Mouse (Mus musculus): Measurements from ENCODE around the gene Mybbp1a. TPM values are rescaled to one million over a fixed set of nuclear protein-coding genes. Genes with fewer than 3 reads are reported as not detected.

Gene Mybbp1a
- total RNA-seq, 2 experiments from 2014 or later: 27.4 to 49.6 TPM

DNA sequence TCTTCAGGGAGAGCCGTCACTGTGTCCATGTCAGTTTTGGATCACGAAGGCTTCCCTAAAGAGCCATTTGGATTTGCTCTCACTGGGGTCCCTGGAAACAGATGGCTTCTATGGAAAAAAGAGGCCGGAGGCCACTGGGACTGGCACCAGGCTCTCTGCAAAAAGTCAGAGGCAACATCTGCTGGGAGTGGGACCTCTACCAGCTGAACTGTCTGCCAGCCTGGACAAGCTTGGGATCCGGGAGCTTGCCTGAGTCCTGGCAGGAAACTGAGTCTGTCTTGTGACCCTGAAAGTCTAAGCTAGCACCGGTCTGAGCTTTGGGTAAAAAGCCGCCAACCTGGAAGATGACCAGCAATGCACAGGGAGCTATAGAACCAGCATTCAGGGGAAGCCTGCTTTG, 30.2 kb downstream of the Mybbp1a start:
- no peak for ATAC-seq (replicated peaks; ENCODE audit: low FRiP score, poor library complexity, severe bottlenecking)

DNA sequence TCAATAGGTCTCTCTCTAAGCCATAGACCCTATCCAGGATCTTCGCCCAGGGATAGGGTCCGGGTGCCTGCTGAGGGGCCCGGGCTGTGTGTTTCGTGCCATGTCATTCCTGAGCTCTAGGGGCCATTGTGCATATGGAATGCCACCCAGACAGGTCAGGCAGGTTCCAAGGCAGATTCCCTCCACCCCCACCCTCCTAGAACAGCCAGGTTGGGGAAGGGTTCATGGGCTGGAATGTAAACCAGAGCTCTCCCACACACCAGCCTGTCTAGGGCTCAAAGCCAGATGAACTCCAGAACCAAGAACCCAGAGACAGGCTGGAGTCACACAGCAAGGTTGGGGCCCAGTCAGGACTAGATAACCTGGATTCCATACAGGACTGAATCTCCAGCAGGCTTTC, 32.4 kb downstream of the Mybbp1a start:
- no peak for ATAC-seq (replicated peaks; ENCODE audit: low FRiP score, poor library complexity, severe bottlenecking)

DNA sequence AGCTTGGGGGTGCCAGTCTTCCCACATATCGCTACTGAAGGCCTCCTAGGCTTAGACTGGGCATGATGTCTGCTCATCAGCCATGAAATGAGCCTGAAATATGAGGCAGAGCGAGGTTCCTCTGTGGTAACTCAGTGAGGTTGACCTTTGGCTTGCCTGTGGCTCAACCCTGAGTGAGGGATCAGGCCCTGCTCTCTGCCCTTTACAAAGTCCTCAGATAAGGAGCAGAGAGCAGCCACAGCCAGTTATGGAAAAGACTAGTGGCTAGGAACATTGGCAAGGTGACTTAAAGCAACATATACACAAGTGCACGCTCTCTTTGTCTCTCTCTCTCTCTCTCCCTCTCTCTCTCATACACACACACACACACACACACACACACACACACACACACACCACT, 33.8 kb downstream of the Mybbp1a start:
- no peak for ATAC-seq (replicated peaks; ENCODE audit: low FRiP score, poor library complexity, severe bottlenecking)

DNA sequence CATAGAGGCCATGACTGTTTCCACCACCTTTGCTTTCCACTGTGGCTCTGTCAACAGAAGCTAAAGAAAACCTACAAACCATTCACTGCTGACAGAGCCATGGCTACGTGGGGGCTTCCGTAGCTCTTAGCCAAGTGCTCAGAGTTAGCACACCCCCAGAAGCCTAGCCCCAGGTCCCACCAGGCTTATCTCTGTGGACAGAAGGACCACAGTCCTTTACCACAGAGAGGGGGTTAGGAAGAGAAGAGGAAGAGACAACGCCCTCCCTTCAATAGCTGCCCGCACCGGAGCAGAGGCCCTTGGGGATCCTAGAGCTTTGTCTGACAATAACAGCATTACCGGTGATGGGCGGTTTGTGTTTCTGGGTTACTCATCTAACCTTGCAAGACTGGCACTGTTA, 34.3 kb downstream of the Mybbp1a start:
- no peak for ATAC-seq (replicated peaks; ENCODE audit: low FRiP score, poor library complexity, severe bottlenecking)

DNA sequence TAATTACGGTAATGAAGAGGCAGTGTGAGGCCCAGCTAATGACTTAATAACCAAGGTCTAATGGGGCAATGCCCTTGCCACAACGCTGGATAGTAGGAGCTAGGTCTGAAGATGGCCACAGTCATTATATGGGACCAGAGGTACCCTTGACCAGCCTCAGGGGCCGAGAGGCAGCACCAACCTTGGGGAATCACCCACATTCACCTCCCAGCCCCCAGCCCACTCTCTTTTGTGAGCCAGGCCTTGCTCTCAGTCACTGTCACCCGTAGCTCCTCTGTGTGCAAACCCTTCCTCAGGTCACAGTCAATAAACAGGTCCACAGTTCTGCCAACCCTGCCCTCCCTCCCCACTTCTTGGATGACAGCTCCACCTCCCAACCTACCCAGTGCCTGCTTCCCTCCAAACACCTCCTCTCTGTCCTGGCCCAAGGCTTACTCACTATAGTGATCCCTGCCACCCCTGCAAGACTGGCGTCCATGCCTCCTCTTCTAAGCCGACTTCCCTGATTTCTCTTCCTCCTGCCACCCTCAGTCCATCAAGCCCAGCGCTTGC, 35.0 kb downstream of the Mybbp1a start:
- no peak for ATAC-seq (replicated peaks; ENCODE audit: low FRiP score, poor library complexity, severe bottlenecking)

DNA sequence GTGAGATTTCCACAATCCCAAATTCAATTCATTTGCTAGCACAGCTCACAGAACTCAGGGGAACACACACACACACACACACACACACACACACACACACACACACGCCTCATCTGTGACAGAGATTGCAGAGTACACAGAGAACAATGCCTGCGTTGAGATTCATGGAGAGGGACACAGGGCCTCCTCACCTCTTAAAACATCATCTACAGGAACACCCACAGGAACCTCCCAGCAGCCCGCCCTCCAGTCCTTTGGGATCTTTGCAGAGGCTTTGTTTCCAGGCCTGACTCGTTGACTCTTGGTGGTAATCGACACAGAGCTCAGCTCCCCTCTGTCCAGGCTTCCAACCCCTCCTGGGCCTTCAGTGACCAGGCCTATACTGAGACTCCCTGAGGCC, 36.0 kb downstream of the Mybbp1a start:
- ATAC-seq (replicated peaks; ENCODE audit: low FRiP score, poor library complexity, severe bottlenecking): no peak

DNA sequence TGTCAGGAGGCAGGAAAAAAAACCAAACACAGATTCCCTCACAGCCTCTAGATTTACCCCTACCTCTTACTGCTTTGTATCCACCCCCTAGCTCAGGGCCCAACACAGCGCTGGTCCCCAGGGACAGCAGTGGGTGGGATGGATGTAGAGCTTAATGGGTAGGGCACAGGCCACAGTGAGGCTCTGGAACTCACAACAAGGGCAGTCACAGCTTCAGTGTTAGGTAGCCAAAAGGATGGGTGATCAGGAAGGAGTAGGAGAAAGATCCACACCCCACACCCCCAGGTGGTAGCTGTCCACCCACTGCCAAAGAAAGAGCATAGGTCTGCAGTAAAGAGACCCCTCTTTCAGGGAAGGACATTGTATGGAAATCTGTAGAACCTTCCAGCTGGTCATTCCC, 36.5 kb downstream of the Mybbp1a start:
- ATAC-seq (replicated peaks; ENCODE audit: low FRiP score, poor library complexity, severe bottlenecking): no peak

DNA sequence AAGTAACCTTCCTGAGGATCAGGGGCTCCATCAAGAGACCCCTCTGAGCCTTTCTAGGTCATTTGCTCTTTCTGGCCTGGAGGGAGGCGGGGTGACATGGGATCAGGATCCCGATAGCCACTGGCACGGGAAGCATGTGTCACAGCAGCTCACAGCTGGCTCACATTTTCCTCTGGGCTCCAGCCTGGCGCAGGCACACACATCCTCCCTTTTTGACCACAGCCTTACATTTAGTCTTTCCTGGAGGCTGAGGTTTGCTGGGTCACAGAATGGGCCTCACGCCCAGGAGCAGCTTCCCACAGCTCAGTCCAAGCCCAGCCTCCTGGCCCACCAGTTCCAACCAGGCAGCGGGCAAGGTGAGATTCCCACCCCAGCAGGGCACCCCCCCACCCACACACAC, 37.1 kb downstream of the Mybbp1a start:
- ATAC-seq (replicated peaks; ENCODE audit: low FRiP score, poor library complexity, severe bottlenecking): no peak

DNA sequence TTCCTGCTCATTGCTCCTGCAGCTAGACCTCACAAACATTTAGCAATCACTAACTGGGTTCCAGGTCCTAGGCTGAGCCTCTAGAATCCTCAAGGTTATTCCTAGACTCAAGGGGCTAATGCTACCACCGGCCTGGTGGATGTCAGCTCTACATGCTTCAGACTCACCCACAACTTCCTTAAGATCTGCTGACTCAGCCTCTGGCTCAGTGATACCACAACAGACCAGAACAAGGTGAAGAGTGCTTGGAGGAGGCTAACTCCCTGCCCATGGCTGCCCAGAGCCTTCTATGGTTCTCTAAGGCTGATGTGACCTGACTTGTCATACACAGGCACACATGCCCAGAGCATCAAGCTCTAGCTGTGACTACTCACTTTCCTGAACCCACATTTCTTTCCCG, 38.3 kb downstream of the Mybbp1a start:
- ATAC-seq (replicated peaks; ENCODE audit: low FRiP score, poor library complexity, severe bottlenecking): no peak

DNA sequence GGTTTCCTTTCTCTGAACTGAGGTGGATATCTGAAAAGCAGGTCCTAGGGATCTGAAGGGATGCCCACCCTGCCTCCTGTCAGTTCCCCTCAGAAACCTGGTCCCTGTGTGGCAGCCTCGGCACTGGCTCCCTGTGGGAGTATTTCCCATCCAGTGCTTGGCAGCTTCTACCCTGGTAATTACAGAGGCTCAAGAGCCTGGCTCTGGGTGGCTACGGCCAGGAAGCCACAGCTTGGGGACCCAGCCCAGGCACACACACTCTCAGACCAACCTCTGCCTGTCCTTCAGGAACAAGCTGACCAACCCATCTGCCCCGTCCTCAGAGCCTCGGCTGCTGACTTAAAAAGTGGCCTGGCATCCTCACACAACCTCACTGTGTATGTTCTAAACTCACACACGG, 40.2 kb downstream of the Mybbp1a start:
- no peak for ATAC-seq (replicated peaks; ENCODE audit: low FRiP score, poor library complexity, severe bottlenecking)

DNA sequence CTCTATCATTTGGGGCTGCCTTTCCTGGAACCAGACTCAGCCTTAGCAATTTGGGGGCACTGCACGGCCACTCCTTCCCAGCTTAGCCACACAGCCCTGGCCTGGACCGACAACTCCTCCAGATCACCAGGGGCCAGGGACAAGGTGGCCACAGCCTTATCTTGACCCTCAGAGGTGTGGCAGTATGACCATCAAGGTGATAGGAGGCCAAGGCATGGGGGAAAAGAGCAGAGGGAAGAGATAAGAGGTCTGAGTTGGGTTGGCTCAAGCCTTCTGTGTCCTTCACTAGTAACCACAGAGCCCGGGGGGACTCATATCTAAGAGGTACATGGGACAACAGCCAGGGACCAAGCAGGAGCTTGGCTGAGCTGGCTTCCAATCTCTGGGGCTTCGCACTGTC, 40.8 kb downstream of the Mybbp1a start:
- no peak; the same call in 1 of the 2 replicates for ATAC-seq (replicated peaks; ENCODE audit: low FRiP score, poor library complexity, severe bottlenecking)

DNA sequence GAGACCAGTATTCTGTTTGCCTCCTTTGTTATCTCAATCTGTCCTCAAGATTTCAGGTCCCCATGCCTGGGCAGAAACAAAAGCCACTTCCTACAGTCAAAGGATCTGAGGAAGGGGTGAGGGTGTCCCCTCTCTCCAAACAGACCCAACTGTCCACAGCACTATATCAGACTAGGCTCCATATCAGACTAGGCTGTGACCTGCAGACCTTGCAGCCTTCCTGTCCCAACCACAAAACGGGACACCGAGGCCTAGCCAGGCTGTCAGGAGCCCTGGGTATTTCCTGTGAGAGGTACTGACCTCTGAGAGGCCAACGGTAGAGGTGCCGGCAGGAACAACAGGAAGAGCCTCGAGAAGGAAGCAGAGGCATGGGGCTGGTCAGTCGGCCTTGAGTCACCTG, 43.4 kb downstream of the Mybbp1a start:
- no peak for ATAC-seq (replicated peaks; ENCODE audit: low FRiP score, poor library complexity, severe bottlenecking)

DNA sequence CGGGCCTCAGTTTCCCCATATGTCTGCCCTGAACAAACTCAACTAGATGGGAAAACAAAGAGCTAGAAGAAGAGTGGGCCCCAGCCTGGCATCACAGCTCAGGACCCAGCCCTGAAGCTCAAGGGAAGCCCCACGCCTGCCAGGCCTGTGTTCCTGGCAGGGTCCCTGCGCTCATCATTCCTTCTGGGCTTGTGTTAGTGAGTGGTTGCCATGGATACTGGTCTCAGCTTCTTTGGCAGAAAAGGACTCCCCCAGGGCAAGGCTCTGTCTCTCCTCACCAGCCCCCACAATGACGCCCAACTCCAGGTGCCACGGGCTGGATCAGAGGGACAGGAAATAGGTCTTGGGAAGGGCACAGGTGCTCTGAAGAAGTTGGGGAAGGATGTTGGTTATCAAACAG, 44.0 kb downstream of the Mybbp1a start:
- no peak for ATAC-seq (replicated peaks; ENCODE audit: low FRiP score, poor library complexity, severe bottlenecking)

DNA sequence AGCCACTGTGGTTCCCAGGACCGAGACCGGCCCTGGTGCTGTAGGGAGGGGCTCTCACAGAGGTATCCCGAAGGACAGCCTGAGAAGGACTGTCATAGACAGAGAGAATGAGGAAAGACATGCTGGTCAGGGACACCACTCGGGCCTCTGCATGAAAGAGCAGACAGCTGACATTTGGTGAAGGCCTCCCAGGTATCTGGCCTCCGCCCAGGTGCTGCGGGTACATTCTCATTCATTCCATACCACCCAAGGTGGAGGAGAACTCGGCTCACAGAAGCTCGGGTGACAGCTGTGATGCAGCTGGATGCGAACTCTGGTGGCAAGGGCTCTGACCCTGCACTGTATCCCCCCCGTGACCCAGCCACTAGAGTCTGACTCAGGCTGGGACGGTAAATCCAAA, 44.8 kb downstream of the Mybbp1a start:
- ATAC-seq (replicated peaks; ENCODE audit: low FRiP score, poor library complexity, severe bottlenecking): no peak

DNA sequence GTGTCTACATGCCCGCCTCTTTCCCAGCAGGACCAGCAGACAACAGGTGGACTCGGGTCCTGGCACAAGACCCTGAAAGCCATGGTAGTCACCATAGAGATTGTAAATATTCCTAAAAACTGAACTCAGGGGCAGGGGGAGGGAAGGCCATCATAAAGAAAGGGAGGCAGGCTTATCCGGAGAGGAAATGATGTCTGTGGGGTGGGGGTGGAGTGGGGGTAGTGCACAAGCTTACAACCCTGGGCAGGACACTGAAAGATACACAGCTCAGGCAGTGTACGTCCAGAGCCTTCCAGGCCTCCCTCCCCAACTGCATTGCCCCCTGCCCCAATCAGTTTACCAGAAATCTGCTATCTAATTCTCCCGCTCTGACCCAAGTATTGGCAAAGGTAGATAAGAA, 46.0 kb downstream of the Mybbp1a start:
- no peak for ATAC-seq (replicated peaks; ENCODE audit: low FRiP score, poor library complexity, severe bottlenecking)

DNA sequence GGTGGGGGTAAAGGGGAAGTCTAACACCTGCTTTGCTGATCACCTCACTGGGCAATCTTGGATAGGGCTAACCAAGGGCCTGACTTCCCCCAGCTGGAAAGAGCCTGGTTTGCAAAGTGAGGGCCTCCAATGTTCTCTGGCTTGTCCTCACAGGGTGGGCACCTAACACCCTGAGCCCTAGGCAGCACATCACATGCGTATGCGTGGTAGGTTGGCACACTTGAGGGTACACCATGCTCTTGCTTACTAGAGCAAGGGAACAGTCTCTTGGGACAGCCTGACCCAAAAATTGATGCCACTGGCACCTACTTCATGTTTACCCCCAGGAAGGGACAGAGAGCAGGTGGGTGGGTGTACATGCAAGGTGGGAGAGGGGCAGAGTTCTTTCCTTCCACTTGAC, 46.6 kb downstream of the Mybbp1a start:
- ATAC-seq (replicated peaks; ENCODE audit: low FRiP score, poor library complexity, severe bottlenecking): no peak

DNA sequence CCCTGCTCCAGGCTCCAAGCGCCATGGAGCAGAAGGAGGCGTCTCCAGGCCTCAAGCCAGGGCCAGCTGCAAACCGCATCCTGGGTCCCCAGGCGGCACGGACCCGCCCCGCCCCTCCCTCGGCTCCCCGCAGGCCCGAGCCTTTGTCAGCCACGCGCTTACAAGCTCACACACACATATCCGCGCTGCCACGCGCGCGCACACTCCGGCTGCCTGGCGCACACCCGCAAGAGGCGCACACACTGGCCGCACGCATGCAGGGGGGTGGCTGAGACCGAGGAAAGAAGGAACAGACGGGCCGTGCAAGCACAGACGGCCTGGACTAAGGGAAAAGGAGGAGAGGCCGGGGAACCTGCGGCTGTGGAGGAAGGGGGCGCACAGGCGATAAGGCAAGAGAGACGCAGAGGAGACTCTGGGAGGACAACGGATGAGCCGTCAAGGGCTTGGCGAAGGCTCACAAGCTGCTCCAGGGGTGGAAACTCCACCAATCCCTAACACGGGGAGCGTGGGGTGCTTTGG, 47.7 kb downstream of the Mybbp1a start:
- ATAC-seq (replicated peaks; ENCODE audit: low FRiP score, poor library complexity, severe bottlenecking): no peak

DNA sequence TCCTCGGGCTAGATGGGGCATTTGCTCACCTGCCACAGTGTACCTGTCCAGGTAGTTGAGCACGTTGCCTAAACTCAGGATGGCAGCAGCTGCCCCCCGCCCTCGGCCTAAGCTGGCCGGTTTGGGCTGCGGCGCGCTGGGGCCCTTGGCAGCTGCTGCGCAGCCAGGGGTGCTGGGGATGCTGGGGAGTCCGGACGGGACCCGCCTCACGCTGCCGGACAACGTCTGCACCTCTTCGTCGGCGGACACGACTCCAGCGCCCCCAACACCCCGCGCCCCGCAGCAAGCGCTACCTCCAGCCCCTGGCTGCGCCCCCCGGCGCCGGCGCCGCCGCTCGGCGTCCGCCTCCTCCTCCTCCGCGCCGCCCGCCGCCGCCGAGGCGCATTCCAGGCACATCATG, 48.2 kb downstream of the Mybbp1a start:
- no peak for ATAC-seq (replicated peaks; ENCODE audit: low FRiP score, poor library complexity, severe bottlenecking)

DNA sequence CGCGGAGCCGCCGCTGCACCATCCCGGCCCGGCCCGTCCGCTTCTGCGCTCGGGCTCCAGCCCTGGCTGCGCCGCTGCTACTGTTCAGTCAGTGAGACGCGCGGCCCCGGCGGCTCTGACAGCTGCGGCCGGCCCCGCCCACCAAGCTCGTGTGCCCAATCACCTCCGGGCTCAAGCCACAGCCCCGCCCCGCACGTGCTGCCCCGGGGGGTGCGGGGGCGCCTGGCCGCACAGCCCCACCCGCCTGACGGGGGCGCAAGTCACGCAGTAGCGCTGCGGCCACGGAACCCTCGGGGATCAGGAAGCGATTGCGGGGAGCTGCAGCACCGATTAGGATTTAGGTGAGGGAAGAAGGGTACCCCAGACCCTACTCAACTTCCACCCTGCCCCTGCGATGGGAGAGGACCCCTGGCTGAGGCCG, 48.7 kb downstream of the Mybbp1a start, which contains the start of gene Spns2:
Gene Spns2, minus strand, starts transcription at position 24 of the 421 bp plus-strand sequence.
- ATAC-seq (replicated peaks; ENCODE audit: low FRiP score, poor library complexity, severe bottlenecking): no peak

DNA sequence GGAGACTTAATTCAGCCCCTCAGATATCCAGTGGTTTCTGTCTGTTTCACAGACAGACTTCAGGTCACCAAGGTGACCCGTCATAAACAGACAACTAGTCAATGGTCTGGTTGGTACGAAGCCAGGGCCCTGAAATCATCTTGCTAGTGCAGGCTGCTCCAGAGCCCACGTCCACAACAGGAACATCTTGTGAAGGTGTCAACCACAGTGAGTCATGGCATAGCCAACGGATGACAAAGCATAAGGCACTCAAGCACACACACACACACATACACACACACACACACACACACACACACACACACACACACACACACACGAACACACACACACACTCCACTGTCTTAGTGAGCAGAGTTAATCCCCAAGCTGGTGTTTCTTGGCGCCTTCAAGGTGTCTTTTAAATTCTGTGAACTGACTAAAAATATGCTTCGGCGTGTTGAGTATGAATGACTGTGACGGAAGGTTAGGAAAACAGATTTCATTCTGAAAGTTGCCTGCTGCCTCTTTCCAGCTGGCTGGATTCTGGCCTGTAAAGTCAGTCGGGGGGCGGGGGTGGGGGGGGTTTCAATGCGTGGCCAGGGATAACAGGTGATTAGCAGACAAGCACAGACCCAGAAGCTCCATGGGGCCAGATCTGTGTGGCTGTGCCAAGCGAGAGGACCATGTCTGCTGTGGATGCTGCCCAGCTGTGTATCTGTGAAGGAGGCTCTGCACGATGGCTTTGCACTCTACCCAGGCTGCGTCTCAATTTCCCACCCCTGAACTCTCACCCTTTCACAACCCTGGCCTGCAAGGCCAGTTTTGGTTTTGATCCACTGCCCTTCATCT, 50.2 kb downstream of the Mybbp1a start:
- ATAC-seq (replicated peaks; ENCODE audit: low FRiP score, poor library complexity, severe bottlenecking): no peak
